Mouse (Mus musculus): ENCODE data around the gene Map3k5.

Map3k5 gene

GRCm38 (mm10) chr10:20006333-20007093, 72.2 kb downstream of the Map3k5 start:
- DNase-seq (ENCODE audit: low read depth, low spot score): no peak

- DNase-seq (ENCODE audit: low read depth, low spot score): no peak
Measured at GRCm38 (mm10) chr10:20009310-20009709, 75.0 kb downstream of the Map3k5 start.

- no peak for DNase-seq (ENCODE audit: low read depth, low spot score)
Measured at GRCm38 (mm10) chr10:20010018-20010417, 75.7 kb downstream of the Map3k5 start.

GRCm38 (mm10) chr10:20018406-20018805, 84.1 kb downstream of the Map3k5 start:
- no peak for DNase-seq (ENCODE audit: low read depth, low spot score)

- DNase-seq (ENCODE audit: low read depth, low spot score): no peak
Measured at GRCm38 (mm10) chr10:20018806-20019205, 84.5 kb downstream of the Map3k5 start.

- DNase-seq (ENCODE audit: low read depth, low spot score): no peak
Measured at GRCm38 (mm10) chr10:20021256-20021655, 87.0 kb downstream of the Map3k5 start.

GRCm38 (mm10) chr10:20021670-20022468, 87.6 kb downstream of the Map3k5 start:
- DNase-seq (ENCODE audit: low read depth, low spot score): no peak

- no peak for DNase-seq (ENCODE audit: low read depth, low spot score)
Measured at GRCm38 (mm10) chr10:20022608-20023340, 88.5 kb downstream of the Map3k5 start.

GRCm38 (mm10) chr10:20023524-20023923, 89.3 kb downstream of the Map3k5 start:
- no peak for DNase-seq (ENCODE audit: low read depth, low spot score)

- DNase-seq (ENCODE audit: low read depth, low spot score): no peak
Measured at GRCm38 (mm10) chr10:20024891-20025290, 90.6 kb downstream of the Map3k5 start.

- no peak for DNase-seq (ENCODE audit: low read depth, low spot score)
Measured at GRCm38 (mm10) chr10:20025781-20026520, 91.7 kb downstream of the Map3k5 start.

GRCm38 (mm10) chr10:20030703-20031102, 96.4 kb downstream of the Map3k5 start:
- DNase-seq (ENCODE audit: low read depth, low spot score): no peak

- DNase-seq (ENCODE audit: low read depth, low spot score): no peak
Measured at GRCm38 (mm10) chr10:20031936-20032335, 97.7 kb downstream of the Map3k5 start.

- DNase-seq (ENCODE audit: low read depth, low spot score): no peak
Measured at GRCm38 (mm10) chr10:20036375-20036774, 102.1 kb downstream of the Map3k5 start.

- no peak for DNase-seq (ENCODE audit: low read depth, low spot score)
Measured at GRCm38 (mm10) chr10:20036846-20037245, 102.6 kb downstream of the Map3k5 start.

- DNase-seq (ENCODE audit: low read depth, low spot score): no peak
Measured at GRCm38 (mm10) chr10:20039531-20039930, 105.3 kb downstream of the Map3k5 start.

GRCm38 (mm10) chr10:20040116-20040515, 105.8 kb downstream of the Map3k5 start:
- DNase-seq (ENCODE audit: low read depth, low spot score): no peak

GRCm38 (mm10) chr10:20040677-20041076, 106.4 kb downstream of the Map3k5 start:
- no peak for DNase-seq (ENCODE audit: low read depth, low spot score)

- no peak for DNase-seq (ENCODE audit: low read depth, low spot score)
Measured at GRCm38 (mm10) chr10:20042081-20042480, 107.8 kb downstream of the Map3k5 start.

- DNase-seq (ENCODE audit: low read depth, low spot score): no peak
Measured at GRCm38 (mm10) chr10:20044051-20044450, 109.8 kb downstream of the Map3k5 start.

GRCm38 (mm10) chr10:20045733-20046495, 111.6 kb downstream of the Map3k5 start:
- DNase-seq (ENCODE audit: low read depth, low spot score): no peak

Data from WW6 (cell line).